Mouse (Mus musculus): Measurements from ENCODE around the gene Prdm11. TPM values are rescaled to one million over a fixed set of nuclear protein-coding genes. Genes with fewer than 3 reads are reported as not detected.
A peak's percentile ranks its signal among the peaks of the same experiment; 100 is the strongest.

The Prdm11 gene
- total and polyA plus RNA-seq, 2 experiments from 2014 or later, result 2.6 to 12.2 TPM

- no peak overlapping the region for H3K4me2 ChIP-seq (ENCODE audit: low read depth, low read length, poor library complexity, severe bottlenecking)
- no peak overlapping the region for H3K9ac ChIP-seq (replicated peaks; ENCODE audit: low read length, poor library complexity, severe bottlenecking)
- no peak overlapping the region for H3K4me3 ChIP-seq (ENCODE audit: low read depth, low read length)
- DNase-seq (ENCODE audit: low spot score) (no peak), ATAC-seq (ENCODE audit: low FRiP score) (no peak)
- H3K9me3 ChIP-seq (ENCODE audit: low read length), result no peaks in the 10 kb centered on the region
- no peaks in the 10 kb centered on the region for H3K4me1 ChIP-seq (ENCODE audit: insufficient read depth, low read length)
- no peaks in the 10 kb centered on the region for H3K27me3 ChIP-seq (ENCODE audit: insufficient read depth, low read length)
- no peak overlapping the region for H3K27ac ChIP-seq (ENCODE audit: low read depth, low read length)
- no peaks in the 10 kb centered on the region for H3K36me3 ChIP-seq (ENCODE audit: insufficient read depth, low read length)
- WGBS, result 78% methylated on average over 6 of the region's 6 CpGs
- no peak for TF ChIP-seq CTCF (IDR thresholded peaks at IDR 0.05)
Observed at GRCm38 (mm10) chr2:93076578-93076955, 30.6 kb upstream of the Prdm11 start.

- no peaks in the 10 kb centered on the region for H3K36me3 ChIP-seq (ENCODE audit: insufficient read depth, low read length)
- H3K4me3 ChIP-seq (ENCODE audit: low read depth, low read length), result no peak overlapping the region
- ATAC-seq (ENCODE audit: low FRiP score) (no peak), DNase-seq (ENCODE audit: low spot score) (peak; percentile 78)
- H3K4me2 ChIP-seq (ENCODE audit: low read depth, low read length, poor library complexity, severe bottlenecking), result no peak overlapping the region
- H3K9ac ChIP-seq (replicated peaks; ENCODE audit: low read length, poor library complexity, severe bottlenecking), result no peak overlapping the region
- no peaks in the 10 kb centered on the region for H3K4me1 ChIP-seq (ENCODE audit: insufficient read depth, low read length)
- no peak overlapping the region for H3K27ac ChIP-seq (ENCODE audit: low read depth, low read length)
- WGBS, result 43% methylated on average over 15 of the region's 15 CpGs
- no peaks in the 10 kb centered on the region for H3K9me3 ChIP-seq (ENCODE audit: low read length)
- TF ChIP-seq CTCF (IDR thresholded peaks at IDR 0.05), result peak; percentile 85
- H3K27me3 ChIP-seq (ENCODE audit: insufficient read depth, low read length), result no peaks in the 10 kb centered on the region
Observed at GRCm38 (mm10) chr2:93075738-93076577, 30.0 kb upstream of the Prdm11 start.

- WGBS, result 5% methylated on average over 12 of the region's 12 CpGs
- 0 out of 2 replicates have a peak overlapping the region, but pooled peaks have one; percentile 12 for H3K4me2 ChIP-seq (ENCODE audit: low read depth, low read length, poor library complexity, severe bottlenecking)
- ATAC-seq (ENCODE audit: low FRiP score), result no peak
Observed at GRCm38 (mm10) chr2:93071656-93072055, 25.7 kb upstream of the Prdm11 start.

GRCm38 (mm10) chr2:93068942-93069341 is 23.0 kb upstream of the Prdm11 start:
- TF ChIP-seq CTCF (IDR thresholded peaks at IDR 0.05), result peak; percentile 97
- ATAC-seq (ENCODE audit: low FRiP score), result 0 out of 2 replicates have a peak, but pooled peaks have one; percentile 39
- 37% methylated on average over 2 of the region's 2 CpGs for WGBS

More at GRCm38 (mm10) chr2:93071656-93072055, 25.7 kb upstream of the Prdm11 start:
- Histone ChIP-seq H3K27ac (ENCODE audit: low read depth, low read length) (no peak overlapping the region), H3K9ac (replicated peaks; ENCODE audit: low read length, poor library complexity, severe bottlenecking) (0 out of 2 replicates have a peak overlapping the region, but pooled peaks have one; percentile 33), H3K36me3 (ENCODE audit: insufficient read depth, low read length) (no peaks in the 10 kb centered on the region), H3K9me3 (ENCODE audit: low read length) (no peaks in the 10 kb centered on the region), H3K4me3 (ENCODE audit: low read depth, low read length) (no peak overlapping the region), H3K4me1 (ENCODE audit: insufficient read depth, low read length) (no peaks in the 10 kb centered on the region), H3K27me3 (ENCODE audit: insufficient read depth, low read length) (no peaks in the 10 kb centered on the region)
- peak; percentile 78 for DNase-seq (ENCODE audit: low spot score)
- TF ChIP-seq CTCF (IDR thresholded peaks at IDR 0.05), result peak; percentile 46

GRCm38 (mm10) chr2:93063347-93063746 is 17.4 kb upstream of the Prdm11 start:
- TF ChIP-seq CTCF (IDR thresholded peaks at IDR 0.05), result peak; percentile 89
- no peak overlapping the region for H3K4me2 ChIP-seq (ENCODE audit: low read depth, low read length, poor library complexity, severe bottlenecking)
- ATAC-seq (ENCODE audit: low FRiP score) (0 out of 2 replicates have a peak, but pooled peaks have one; percentile 23), DNase-seq (ENCODE audit: low spot score) (peak; percentile 68)
- WGBS, result 25% methylated on average over 2 of the region's 2 CpGs
- H3K4me1 ChIP-seq (ENCODE audit: insufficient read depth, low read length), result no peaks in the 10 kb centered on the region
- H3K27ac ChIP-seq (ENCODE audit: low read depth, low read length), result no peak overlapping the region
- no peaks in the 10 kb centered on the region for H3K27me3 ChIP-seq (ENCODE audit: insufficient read depth, low read length)
- no peaks in the 10 kb centered on the region for H3K36me3 ChIP-seq (ENCODE audit: insufficient read depth, low read length)
- H3K4me3 ChIP-seq (ENCODE audit: low read depth, low read length), result no peak overlapping the region
- no peak overlapping the region for H3K9ac ChIP-seq (replicated peaks; ENCODE audit: low read length, poor library complexity, severe bottlenecking)
- H3K9me3 ChIP-seq (ENCODE audit: low read length), result no peaks in the 10 kb centered on the region

More at GRCm38 (mm10) chr2:93068942-93069341, 23.0 kb upstream of the Prdm11 start:
- Histone ChIP-seq H3K4me1 (ENCODE audit: insufficient read depth, low read length) (no peaks in the 10 kb centered on the region), H3K27ac (ENCODE audit: low read depth, low read length) (no peak overlapping the region), H3K4me2 (ENCODE audit: low read depth, low read length, poor library complexity, severe bottlenecking) (no peak overlapping the region), H3K36me3 (ENCODE audit: insufficient read depth, low read length) (no peaks in the 10 kb centered on the region), H3K27me3 (ENCODE audit: insufficient read depth, low read length) (no peaks in the 10 kb centered on the region), H3K9ac (replicated peaks; ENCODE audit: low read length, poor library complexity, severe bottlenecking) (no peak overlapping the region), H3K9me3 (ENCODE audit: low read length) (no peaks in the 10 kb centered on the region), H3K4me3 (ENCODE audit: low read depth, low read length) (no peak overlapping the region)
- DNase-seq (ENCODE audit: low spot score), result peak; percentile 78

GRCm38 (mm10) chr2:93051873-93052272 is 5.9 kb upstream of the Prdm11 start:
- Histone ChIP-seq H3K36me3 (ENCODE audit: insufficient read depth, low read length) (no peaks in the 10 kb centered on the region), H3K4me1 (ENCODE audit: insufficient read depth, low read length) (peaks cover under 1% of the 10 kb centered on the region; the same call in 1 of the 2 replicates), H3K9ac (replicated peaks; ENCODE audit: low read length, poor library complexity, severe bottlenecking) (no peak overlapping the region), H3K27me3 (ENCODE audit: insufficient read depth, low read length) (no peaks in the 10 kb centered on the region), H3K9me3 (ENCODE audit: low read length) (no peaks in the 10 kb centered on the region), H3K27ac (ENCODE audit: low read depth, low read length) (no peak overlapping the region), H3K4me3 (ENCODE audit: low read depth, low read length) (no peak overlapping the region), H3K4me2 (ENCODE audit: low read depth, low read length, poor library complexity, severe bottlenecking) (no peak overlapping the region)
- 47% methylated on average over 1 of the region's 1 CpGs for WGBS
- ATAC-seq (ENCODE audit: low FRiP score) (no peak), DNase-seq (ENCODE audit: low spot score) (no peak)
- peak; percentile 45 for TF ChIP-seq CTCF (IDR thresholded peaks at IDR 0.05)

Data from midbrain, postnatal 0 days (tissue).